Mouse (Mus musculus) urinary bladder, postnatal 36 days (tissue): ENCODE measurements at regions not wholly inside any gene's neighbourhood (a gene's known extent, or its start where the extent isn't known, plus 50 kb on each side); places are given as distances from the start of the nearest gene placed in this dataset.
"Not testable (repeated sequence)": the region's sequence is repeated elsewhere in the genome, so short reads cannot be mapped to it uniquely, and the experiment has no call there.

Source experiments
- DNase-seq, 2 experiments: peaks; one replicate each; pipeline ENCODE4 v3.0.0; 2022; ENCODE audit warnings: low spot score in 2 of 2, mixed read lengths in 1 of 2

DNA sequence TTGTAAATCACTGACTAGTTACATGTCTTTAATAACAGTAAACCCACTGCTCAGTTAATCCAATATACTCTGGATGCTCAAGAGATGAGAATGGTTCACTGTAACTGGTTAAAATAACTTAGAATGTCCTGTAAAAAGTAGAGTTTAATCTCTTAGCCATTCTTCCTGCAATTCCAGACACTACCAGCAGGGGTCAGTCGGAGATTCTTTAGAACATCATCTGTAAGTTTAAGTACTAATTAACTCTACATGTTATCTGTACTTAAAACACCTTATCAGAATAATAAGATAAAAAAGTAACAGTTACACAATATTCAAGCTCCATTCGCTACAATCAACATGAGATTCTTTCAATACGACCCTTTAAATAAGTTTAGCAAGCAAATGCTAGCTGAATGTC is 58.7 kb upstream of the Olig3 start:
- DNase-seq = no peak

GRCm38 (mm10) chr10:19295388-19296013 is 60.8 kb upstream of the Olig3 start:
- DNase-seq = no peak

GRCm38 (mm10) chr10:19291474-19291873 is 64.9 kb upstream of the Olig3 start:
- no peak for DNase-seq

- not testable (repeated sequence) for DNase-seq
Observed at GRCm38 (mm10) chr10:19291039-19291438, 65.3 kb upstream of the Olig3 start.

- no peak for DNase-seq
Observed at GRCm38 (mm10) chr10:19282166-19282565, 74.2 kb upstream of the Olig3 start.

DNA sequence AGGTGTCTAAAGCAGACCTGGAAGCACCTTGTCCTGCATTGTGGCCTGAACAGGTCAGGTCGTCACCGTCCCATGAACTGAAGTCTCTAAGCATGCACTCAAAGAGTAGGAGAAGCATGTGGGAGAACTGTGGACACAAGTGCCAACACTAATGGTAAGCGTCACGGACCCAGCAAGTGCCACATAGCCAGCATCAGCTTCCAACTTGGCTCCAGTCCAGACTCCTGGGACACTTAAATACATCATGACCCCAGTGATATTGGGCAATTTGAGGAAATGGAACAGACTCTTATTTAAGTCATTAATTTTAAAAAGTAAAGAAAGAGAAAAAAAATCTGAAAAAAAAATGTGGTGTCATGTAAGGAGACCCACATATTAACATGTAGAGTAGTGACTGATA is 75.3 kb upstream of the Olig3 start:
- DNase-seq = no peak

GRCm38 (mm10) chr10:19278189-19278842 is 78.0 kb upstream of the Olig3 start:
- no peak for DNase-seq

- no peak for DNase-seq
Observed at GRCm38 (mm10) chr10:19277103-19277827, 79.1 kb upstream of the Olig3 start.

DNA sequence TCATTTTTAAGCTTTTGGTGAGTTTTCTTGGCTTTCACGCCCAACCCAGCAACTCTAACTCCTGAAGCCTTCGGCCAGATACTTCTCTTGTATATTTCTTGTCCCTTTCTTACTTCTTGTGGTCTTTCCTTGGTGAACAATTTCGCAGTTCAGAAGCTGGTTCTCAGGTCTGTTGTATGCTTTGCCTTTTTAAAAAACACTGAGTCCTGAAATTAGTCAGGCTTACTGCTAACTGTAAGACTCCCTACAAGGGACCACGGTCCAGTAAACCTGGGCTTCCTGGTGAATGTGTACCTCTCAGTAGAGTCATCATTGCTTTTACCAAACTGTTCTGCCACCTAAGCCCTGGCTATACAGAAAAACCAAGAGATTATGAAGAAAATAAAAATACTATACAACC is 81.3 kb upstream of the Olig3 start:
- no peak for DNase-seq

DNA sequence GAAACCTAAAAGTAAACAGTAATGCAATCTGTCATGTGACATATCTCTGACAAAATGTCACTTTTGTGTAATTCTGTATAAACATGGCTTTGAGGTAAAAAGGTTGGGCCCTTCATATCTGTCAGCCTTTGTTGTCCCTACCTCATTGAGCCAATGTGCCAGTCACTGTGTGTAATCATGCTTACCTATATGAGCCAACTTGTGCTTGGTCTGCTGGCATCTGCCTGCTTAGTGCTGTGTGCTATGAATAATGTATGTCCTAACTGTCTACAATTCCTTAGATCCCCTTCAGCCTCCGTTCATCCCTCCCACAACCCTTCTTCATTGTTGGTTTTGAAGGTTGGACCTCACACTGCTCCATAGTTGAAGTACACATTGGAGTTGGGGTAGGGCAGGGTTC is 86.9 kb upstream of the Olig3 start:
- DNase-seq = no peak

DNA sequence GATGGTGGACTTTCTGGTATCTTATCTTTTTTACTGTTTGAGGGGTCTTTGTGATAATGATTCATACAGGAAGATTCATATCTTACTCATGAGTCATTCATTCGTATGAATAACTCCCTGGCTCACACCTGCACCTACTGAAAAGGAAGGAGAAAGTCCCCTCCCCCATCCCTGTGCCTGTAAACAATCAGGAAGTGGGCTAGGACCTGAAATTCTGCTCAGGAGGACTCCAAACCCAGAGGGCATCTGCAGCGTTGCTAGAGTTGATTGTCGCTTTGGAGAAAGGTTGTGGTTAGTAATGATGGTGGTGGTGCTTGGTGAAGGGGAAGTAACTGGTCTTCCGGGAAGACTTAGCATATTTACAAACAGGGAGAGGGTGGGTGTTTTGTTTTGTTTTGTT is 88.3 kb upstream of the Olig3 start:
- DNase-seq = no peak

DNA sequence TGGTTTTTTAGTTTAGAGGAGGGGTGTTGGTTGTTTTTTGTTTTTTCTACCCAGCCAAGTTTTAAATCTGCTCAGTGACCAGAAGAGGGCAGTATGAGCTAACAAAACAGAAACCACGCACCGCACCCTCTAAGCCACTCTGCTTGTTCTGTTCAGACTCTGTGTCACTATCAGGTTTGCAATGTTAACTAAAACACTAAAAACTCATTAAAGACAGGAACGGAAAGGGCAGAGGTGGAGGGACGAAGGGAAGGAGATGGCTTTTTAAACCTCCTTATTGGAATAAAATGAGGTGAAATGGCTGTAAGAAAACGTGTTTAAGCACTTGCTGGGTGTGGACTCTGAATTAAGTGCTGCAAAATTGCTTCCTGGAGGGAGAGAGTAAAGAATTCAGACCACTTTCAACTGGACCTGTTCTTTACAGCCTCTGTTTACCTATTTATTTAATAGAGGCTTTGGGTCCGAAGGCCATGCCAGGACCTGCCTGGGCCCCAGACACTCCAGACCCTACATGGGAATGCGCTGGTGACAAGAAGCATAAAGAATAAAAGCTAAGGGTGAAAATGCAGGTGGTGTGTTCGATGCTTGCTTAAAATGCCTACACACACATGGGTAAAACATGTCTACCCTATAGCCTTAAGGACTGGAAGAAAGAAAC is 116.1 kb upstream of the Olig3 start:
- peak; percentile 19 to 27 for DNase-seq

DNA sequence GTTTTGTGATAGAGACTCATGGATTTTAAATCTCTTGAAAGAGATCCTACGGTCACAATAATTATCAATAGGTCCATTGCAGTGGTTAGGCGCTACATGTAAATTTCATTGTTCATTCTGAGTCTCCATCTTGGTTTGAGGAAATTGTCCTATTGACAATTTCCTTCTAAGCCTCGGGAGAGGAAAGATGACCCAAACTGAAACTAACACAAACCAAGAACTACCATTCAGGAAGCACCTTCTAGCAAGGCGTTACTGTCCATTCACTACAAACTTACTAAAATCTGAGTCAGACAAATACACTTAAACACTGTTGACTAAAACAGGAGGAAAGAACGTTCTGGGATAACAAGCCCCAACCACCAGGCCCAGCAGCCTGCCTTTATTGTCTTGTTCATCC is 140.1 kb upstream of the Olig3 start:
- DNase-seq = no peak

GRCm38 (mm10) chr10:19209751-19210150 is 146.6 kb upstream of the Olig3 start:
- DNase-seq = no peak

DNA sequence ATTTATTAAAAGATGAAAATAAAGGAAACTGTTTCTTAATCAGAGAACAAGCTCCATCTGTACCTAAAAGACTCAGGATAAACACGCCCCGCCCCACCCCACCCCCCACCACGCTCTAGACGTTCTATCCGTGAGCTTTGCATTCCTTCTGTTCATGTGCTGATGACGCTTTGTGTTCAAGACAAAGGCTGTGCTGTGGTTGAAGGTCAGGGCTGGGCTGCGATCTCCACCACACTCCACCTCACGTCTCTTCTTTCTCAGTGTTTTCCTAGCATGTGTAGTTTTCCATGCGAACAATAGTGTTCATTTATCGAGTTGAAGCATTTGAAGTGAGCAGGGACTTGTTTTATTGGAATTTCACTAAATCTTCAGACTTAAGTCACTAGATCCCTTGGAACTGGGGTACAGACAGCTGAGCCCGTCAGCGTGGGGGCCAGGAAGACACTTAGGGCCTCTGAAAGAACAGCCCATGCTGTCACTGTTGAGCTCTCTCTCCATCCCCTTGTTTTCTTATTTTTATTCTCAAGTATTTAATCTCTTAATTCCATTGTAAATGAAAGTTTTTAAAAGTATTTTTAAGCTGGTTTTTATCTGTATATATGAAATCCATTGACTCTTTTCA is 148.1 kb upstream of the Olig3 start:
- DNase-seq = no peak

- no peak for DNase-seq
Observed at GRCm38 (mm10) chr10:19207505-19207904, 148.8 kb upstream of the Olig3 start.

DNA sequence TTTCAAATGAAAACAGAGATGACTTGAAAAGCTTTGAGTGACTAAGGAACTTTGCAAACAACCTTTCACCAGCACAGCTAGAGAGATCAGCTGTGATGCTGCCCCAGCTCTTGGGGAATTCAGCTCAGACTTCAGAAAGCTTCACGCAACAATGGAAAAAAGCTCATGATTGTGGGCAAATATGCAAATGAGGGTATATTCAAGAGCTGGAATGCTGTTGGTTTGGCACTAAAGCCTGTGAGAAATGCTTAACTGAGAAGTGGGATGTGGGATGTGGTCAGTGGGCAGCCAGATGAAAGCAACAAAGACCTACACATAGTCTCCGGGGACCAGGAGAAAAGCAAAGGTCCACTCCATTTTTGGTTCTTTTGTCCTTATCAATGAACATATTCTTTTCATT is 156.0 kb upstream of the Olig3 start:
- no peak for DNase-seq

DNA sequence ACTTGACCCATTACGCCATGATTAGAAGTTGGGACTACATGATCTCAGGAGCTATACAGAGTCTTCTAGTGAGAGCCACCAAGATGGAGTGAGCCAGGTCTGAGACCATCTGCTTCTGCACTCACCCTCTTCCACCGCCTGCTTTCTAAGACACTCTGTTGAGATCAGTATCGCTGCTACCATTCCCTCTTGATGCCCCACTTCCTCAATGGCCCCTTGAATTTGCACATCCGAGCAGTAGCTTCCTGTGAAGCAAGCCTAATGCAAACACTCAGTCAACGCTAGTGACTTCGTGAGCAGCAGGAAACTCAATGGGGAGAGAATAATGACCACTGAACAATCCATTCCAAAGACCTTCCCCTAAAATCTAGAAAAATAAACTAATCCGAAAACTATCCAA is 160.7 kb upstream of the Olig3 start:
- no peak for DNase-seq

- no peak for DNase-seq
Observed at GRCm38 (mm10) chr10:19194646-19195045, 161.7 kb upstream of the Olig3 start.

- no peak for DNase-seq
Observed at GRCm38 (mm10) chr10:19192971-19193758, 163.2 kb upstream of the Olig3 start.

DNA sequence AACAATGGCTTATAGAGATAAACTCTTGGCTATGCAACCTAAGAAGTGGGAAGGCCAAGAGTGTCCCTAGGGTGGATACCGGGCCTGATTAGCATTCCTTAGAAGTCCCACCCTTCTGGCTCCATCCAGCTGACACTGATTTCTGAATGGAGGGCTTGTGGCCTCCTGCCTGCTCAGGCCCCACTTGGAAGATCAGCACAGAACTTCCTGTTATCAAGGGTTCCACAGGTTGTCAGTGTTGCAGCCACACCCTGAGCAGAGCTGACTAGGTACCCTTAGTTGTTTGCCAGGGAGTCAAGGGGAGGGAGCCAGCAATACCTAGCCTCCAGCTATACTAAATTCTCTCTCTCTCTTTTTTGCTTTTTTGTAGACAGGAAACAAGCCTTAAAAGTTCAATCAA is 164.1 kb upstream of the Olig3 start:
- no peak for DNase-seq
